Comparison of ENCODE assay signal across 1 mouse cellular context in genomic region chr15:11966367-11966766, GRCm38 (mm10).
A peak's percentile ranks its signal among the peaks of the same experiment; 100 is the strongest.
TF ChIP-seq lines count a peak whose summit lies in the region.

No protein-coding gene starts in this region.

TF ChIP-seq in MEL, 35 proteins besides CTCF, POLR2A, EP300 and RAD21 (continued from another document):
- TF ChIP-seq ZNF384 (IDR thresholded peaks at IDR 0.05; ENCODE audit: low read depth, low read length): peak; percentile 79
- TF ChIP-seq GATA1 (IDR thresholded peaks at IDR 0.05; ENCODE audit: low read depth, low read length): 0 out of 2 replicates have a peak, but pooled peaks have one; percentile 16
